Mouse (Mus musculus): Measurements from ENCODE around the gene Ctnnd2.

DNA sequence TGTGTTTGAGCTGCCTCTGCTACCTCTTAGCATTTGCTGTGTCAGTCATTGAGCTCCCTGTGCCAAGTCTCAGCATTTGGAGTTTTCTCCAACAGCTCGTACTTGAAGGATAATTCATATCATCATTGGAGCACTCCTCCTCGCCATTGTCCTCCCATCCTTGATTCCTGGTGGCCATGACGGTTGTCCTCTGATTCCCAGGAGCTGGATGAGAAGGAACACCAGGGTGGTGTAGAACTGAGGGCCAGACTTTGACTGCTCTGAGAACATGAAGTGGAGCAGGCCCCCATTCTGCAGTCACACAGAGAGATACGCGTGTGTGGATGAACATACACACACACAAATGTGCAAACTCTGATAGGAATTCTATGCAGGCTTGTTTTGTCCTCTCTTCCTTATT, 605.4 kb downstream of the Ctnnd2 start:
- TF ChIP-seq CTCF (conservative IDR thresholded peaks at IDR 0.05; ENCODE audit: insufficient read depth, insufficient read length, low read depth, low read length) = no peak
- no peak for TF ChIP-seq POLR2A (IDR thresholded peaks at IDR 0.05; ENCODE audit: low read depth, low read length)
